17 mouse cellular contexts compared by ENCODE assay signal in genomic region chr9:83098652-83099307, GRCm38 (mm10). TPM values are rescaled to one million over a fixed set of nuclear protein-coding genes. Genes with fewer than 3 reads are reported as not detected.
A peak's percentile ranks its signal among the peaks of the same experiment; 100 is the strongest.
DNase-seq lines count a peak whose midpoint lies in the region; ATAC-seq and TF ChIP-seq lines count a peak whose summit lies in the region.
"Had no signal": no experiment of that assay in that cellular context is flagged by ENCODE, and none has a peak within 500 bp of the region (broad histone marks: within the 10 kb centered on the region; RNA-seq: fewer than 3 reads in every experiment).

No protein-coding gene starts in this region.

- DNase-seq in liver, adult 2 months (ENCODE audit: extremely low read depth, low read depth, low spot score), result peak; percentile 59
- no peak for DNase-seq in Patski (ENCODE audit: low read depth, low spot score)
- DNase-seq in brain, embryonic 14.5 days (ENCODE audit: low read depth), result peak; percentile 91
- no peak for DNase-seq in layer of hippocampus, adult 18-20 months (ENCODE audit: low spot score in 2 of 2)
- DNase-seq in left cerebral cortex, postnatal 4 days, result no peak
- DNase-seq: adrenal gland, postnatal 10 days; cerebellum, adult 11-12 months; cerebellum, postnatal 25 days; layer of hippocampus, postnatal 36 days; lung, postnatal 10 days; right cerebral cortex, postnatal 25 days had no signal

- WGBS in liver, adult 2 months, result 83% methylated on average over 12 of the region's 12 CpGs
- WGBS in liver, embryonic 12.5 days (ENCODE audit: insufficient replicate concordance), result 74% methylated on average over 12 of the region's 12 CpGs
- 10% methylated on average over 12 of the region's 12 CpGs for WGBS in forebrain, embryonic 16.5 days

- H3K9ac ChIP-seq in liver, adult 2 months (ENCODE audit: low read depth, low read length), result no peak overlapping the region
- H3K9ac ChIP-seq in liver, embryonic 12.5 days, result no peak overlapping the region
- no peak overlapping the region for H3K9ac ChIP-seq in forebrain, embryonic 16.5 days (replicated peaks; ENCODE audit: low read depth, low read length)
- H3K9ac ChIP-seq: liver, embryonic 15.5 days had no signal

- POLR2A ChIA-PET in Patski (lab: Charles Lee), result no interaction called here

- intact Hi-C loops in left cerebral cortex, postnatal 4 days (cut with DNase I), result no loop called here

- H3K79me2 ChIP-seq in liver, adult 2 months (ENCODE audit: control insufficient read depth, insufficient read depth, low read length), result no peaks in the 10 kb centered on the region

- H3K27ac ChIP-seq in liver, adult 2 months (replicated peaks; ENCODE audit: insufficient read depth, low read depth, low read length), result no peak overlapping the region
- no peak overlapping the region for H3K27ac ChIP-seq in liver, embryonic 12.5 days
- peak overlapping the region; percentile 26 for H3K27ac ChIP-seq in forebrain, embryonic 16.5 days (ENCODE audit: low read length)
- H3K27ac ChIP-seq: hindbrain, embryonic 10.5 days; liver, embryonic 15.5 days; stomach, postnatal 0 days had no signal

- H3K4me3 ChIP-seq in liver, adult 2 months (ENCODE audit: insufficient read depth, low read depth, low read length), result no peak overlapping the region
- H3K4me3 ChIP-seq in liver, embryonic 12.5 days, result no peak overlapping the region
- H3K4me3 ChIP-seq in forebrain, embryonic 16.5 days (replicated peaks; ENCODE audit: low read length), result no peak overlapping the region
- H3K4me3 ChIP-seq: erythroblast, embryonic 14.5 days; hindbrain, embryonic 10.5 days; liver, embryonic 15.5 days had no signal

- no peaks in the 10 kb centered on the region for H3K27me3 ChIP-seq in liver, adult 2 months (ENCODE audit: control insufficient read depth, insufficient read depth, low read length)
- H3K27me3 ChIP-seq in liver, embryonic 12.5 days (replicated peaks), result no peaks in the 10 kb centered on the region
- no peaks in the 10 kb centered on the region for H3K27me3 ChIP-seq in Patski
- H3K27me3 ChIP-seq in forebrain, embryonic 16.5 days (replicated peaks; ENCODE audit: control insufficient read depth, insufficient read depth, low read length), result no peaks in the 10 kb centered on the region
- H3K27me3 ChIP-seq: liver, embryonic 15.5 days had no signal

- in situ Hi-C loops in Patski (cut with MboI; ENCODE audit: low pct_unique_long_range_greater_than_20kb), result no loop called here

- ATAC-seq in liver, embryonic 12.5 days, result no peak
- ATAC-seq in Patski, result peak; percentile 72
- ATAC-seq in forebrain, embryonic 16.5 days, result peak; percentile 93

- no peak for TF ChIP-seq CTCF in liver, adult 2 months (IDR thresholded peaks at IDR 0.05; ENCODE audit: low read depth, low read length)
- TF ChIP-seq CTCF in Patski (IDR thresholded peaks at IDR 0.05), result no peak
- no peak for TF ChIP-seq CTCF in brain, embryonic 14.5 days (IDR thresholded peaks at IDR 0.05; ENCODE audit: borderline replicate concordance, extremely low read depth, insufficient read depth, insufficient read length)

- H3K9me3 ChIP-seq in liver, embryonic 12.5 days (replicated peaks), result no peaks in the 10 kb centered on the region
- no peaks in the 10 kb centered on the region for H3K9me3 ChIP-seq in forebrain, embryonic 16.5 days (ENCODE audit: control insufficient read depth, low read length)
- H3K9me3 ChIP-seq: hindbrain, embryonic 10.5 days; liver, embryonic 15.5 days had no signal

- CTCF ChIA-PET in Patski (lab: Charles Lee), result interaction anchor here (0.7 to 0.9 kb wide), 3 partner anchors 9 to 13 kb away, joined by 3 read pairs; no protein-coding TSS in a partner anchor

- peaks cover 3% of the 10 kb centered on the region; the same call in 1 of the 2 replicates for H3K4me1 ChIP-seq in liver, adult 2 months (ENCODE audit: control insufficient read depth, insufficient read depth, low read length)
- H3K4me1 ChIP-seq in liver, embryonic 12.5 days, result no peaks in the 10 kb centered on the region
- H3K4me1 ChIP-seq in forebrain, embryonic 16.5 days (replicated peaks; ENCODE audit: control insufficient read depth, insufficient read depth, low read length), result peaks cover 14% of the 10 kb centered on the region
- H3K4me1 ChIP-seq: liver, embryonic 15.5 days had no signal

- H3K36me3 ChIP-seq in liver, adult 2 months (ENCODE audit: control insufficient read depth, insufficient read depth, low read length), result no peaks in the 10 kb centered on the region
- H3K36me3 ChIP-seq in liver, embryonic 12.5 days, result no peaks in the 10 kb centered on the region
- no peaks in the 10 kb centered on the region for H3K36me3 ChIP-seq in forebrain, embryonic 16.5 days (ENCODE audit: control insufficient read depth, insufficient read depth)
- H3K36me3 ChIP-seq: hindbrain, embryonic 10.5 days; liver, embryonic 15.5 days had no signal

- no peak for TF ChIP-seq POLR2A in liver, adult 2 months (IDR thresholded peaks at IDR 0.05; ENCODE audit: extremely low read depth, insufficient read depth, low read length)
- no peak for TF ChIP-seq POLR2A in brain, embryonic 14.5 days (IDR thresholded peaks at IDR 0.05; ENCODE audit: borderline replicate concordance, extremely low read depth, insufficient read depth, insufficient read length, poor library complexity, severe bottlenecking)

- H3K4me2 ChIP-seq in liver, embryonic 12.5 days, result no peak overlapping the region
- peak overlapping the region; percentile 31 for H3K4me2 ChIP-seq in forebrain, embryonic 16.5 days (ENCODE audit: low read length)
- H3K4me2 ChIP-seq: liver, embryonic 15.5 days had no signal

RNA-seq across cellular contexts. Expression of gene Hmgn3, which starts 47.7 kb away (rescaled TPM):
- total RNA-seq in liver, adult 2 months (2014; rRNA removed), result 1.0 and 1.5 TPM in 2 replicates
- 0.48 and 0.90 TPM in 2 replicates for polyA plus RNA-seq in liver, adult 2 months (2012; rRNA removed)
- polyA plus RNA-seq in liver, embryonic 12.5 days (2016; fragmentation: Nextera tagmentation; extraction: Ambion mirVana), result 4.6 and 8.7 TPM in 2 replicates
- polyA plus RNA-seq in Patski (2021), result 90.4 TPM
- 98.6 and 161 TPM in 2 replicates for polyA plus RNA-seq in brain, embryonic 14.5 days (2012; rRNA removed)
- polyA plus RNA-seq in forebrain, embryonic 16.5 days (2015; fragmentation: Nextera tagmentation; extraction: Ambion mirVana), result 185 and 195 TPM in 2 replicates
- total RNA-seq in layer of hippocampus, adult 18-20 months (2021), result 10 to 100 TPM; 75.6 to 80.6 TPM
- 100 to 1,000 TPM; 109 to 119 TPM for total RNA-seq in left cerebral cortex, postnatal 4 days (2021)
- polyA plus RNA-seq: erythroblast, embryonic 14.5 days had no signal

Comparison
In these comparisons a context has a peak if more than half of its experiments do, and no peak if none do; other contexts are left out.
1. DNase-seq: peak in liver, adult 2 months (single experiment) and brain, embryonic 14.5 days (single experiment); none in Patski (single experiment), layer of hippocampus, adult 18-20 months (0 of 2) and left cerebral cortex, postnatal 4 days (single experiment).